Mouse (Mus musculus) olfactory bulb, adult 2 months (tissue): ENCODE data around the gene Palld.

Source experiments
- CTCF ChIP-seq: fragments of 200-500 bp; IDR thresholded peaks from 2 replicates; pipeline ENCODE4 v1.5.1; 2012; ENCODE audit warnings: low read depth, mild to moderate bottlenecking, low read length, moderate library complexity; ENCODE audit not compliant: insufficient read depth
- POLR2A ChIP-seq: fragments of 200-500 bp; IDR thresholded peaks from 2 replicates; pipeline ENCODE4 v1.6.1; 2012; ENCODE audit warnings: mild to moderate bottlenecking, low read depth, low read length, moderate library complexity; ENCODE audit not compliant: insufficient read depth

- no peak for TF ChIP-seq CTCF
- TF ChIP-seq POLR2A = no peak
These were observed 341.3 kb downstream of the Palld start for GRCm38 (mm10) chr8:61561220-61561619.
